ENCODE assay signal across 13 mouse cellular contexts in the genomic region with DNA sequence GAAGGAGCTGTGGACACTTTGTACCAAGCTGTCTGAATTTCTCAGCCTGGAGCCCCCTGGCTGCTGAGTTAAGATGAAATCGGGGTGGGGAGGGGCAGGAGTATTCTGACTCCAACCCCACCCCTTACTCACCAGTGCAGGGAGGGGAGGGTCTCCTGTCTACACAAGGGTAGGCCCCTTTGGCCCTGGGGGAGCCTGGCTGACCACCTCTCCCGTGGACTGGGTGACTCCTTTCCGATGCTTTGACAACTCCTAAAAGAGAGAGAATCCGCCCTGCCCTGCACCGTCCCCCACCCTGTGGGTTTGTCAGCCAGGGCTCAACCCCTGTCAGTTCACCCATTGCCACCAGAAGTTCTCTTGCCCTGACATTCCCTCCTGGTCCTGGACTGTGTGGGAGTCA. TPM values are rescaled to one million over a fixed set of nuclear protein-coding genes. Genes with fewer than 3 reads are reported as not detected.
DNase-seq lines count a peak whose midpoint lies in the region; ATAC-seq lines count a peak whose summit lies in the region.
"Had no signal": no experiment of that assay in that cellular context is flagged by ENCODE, and none has a peak within 500 bp of the region (broad histone marks: within the 10 kb centered on the region; RNA-seq: fewer than 3 reads in every experiment).

No protein-coding gene starts in this region.

- no peak overlapping the region for H3K4me2 ChIP-seq in hindbrain, embryonic 11.5 days (replicated peaks; ENCODE audit: low read depth, low read length)
- no peak overlapping the region for H3K4me2 ChIP-seq in hindbrain, embryonic 12.5 days (replicated peaks)
- no peak overlapping the region for H3K4me2 ChIP-seq in neural tube, embryonic 12.5 days (replicated peaks)
- H3K4me2 ChIP-seq in neural tube, embryonic 15.5 days = no peak overlapping the region
- H3K4me2 ChIP-seq in forebrain, embryonic 13.5 days = no peak overlapping the region; the same call in 1 of the 2 replicates
- peak overlapping the region; percentile 27; the same call in 1 of the 2 replicates for H3K4me2 ChIP-seq in stomach, embryonic 15.5 days
- H3K4me2 ChIP-seq: hindbrain, embryonic 13.5 days had no signal

- H3K36me3 ChIP-seq in hindbrain, embryonic 11.5 days (ENCODE audit: control insufficient read depth, insufficient read depth, low read length) = no peaks in the 10 kb centered on the region
- no peaks in the 10 kb centered on the region for H3K36me3 ChIP-seq in hindbrain, embryonic 12.5 days
- H3K36me3 ChIP-seq in neural tube, embryonic 12.5 days = no peaks in the 10 kb centered on the region
- no peaks in the 10 kb centered on the region for H3K36me3 ChIP-seq in neural tube, embryonic 15.5 days
- no peaks in the 10 kb centered on the region for H3K36me3 ChIP-seq in forebrain, embryonic 13.5 days (ENCODE audit: poor library complexity, severe bottlenecking)
- no peaks in the 10 kb centered on the region for H3K36me3 ChIP-seq in stomach, embryonic 15.5 days
- H3K36me3 ChIP-seq: hindbrain, embryonic 13.5 days had no signal

- H3K9ac ChIP-seq in hindbrain, embryonic 11.5 days (ENCODE audit: low read depth, low read length) = 0 out of 2 replicates have a peak overlapping the region, but pooled peaks have one; percentile 15
- H3K9ac ChIP-seq in hindbrain, embryonic 12.5 days = no peak overlapping the region
- 0 out of 2 replicates have a peak overlapping the region, but pooled peaks have one; percentile 8 for H3K9ac ChIP-seq in neural tube, embryonic 12.5 days
- H3K9ac ChIP-seq in neural tube, embryonic 15.5 days (replicated peaks) = no peak overlapping the region
- H3K9ac ChIP-seq in forebrain, embryonic 13.5 days = no peak overlapping the region
- no peak overlapping the region for H3K9ac ChIP-seq in stomach, embryonic 15.5 days
- H3K9ac ChIP-seq: hindbrain, embryonic 13.5 days had no signal

- DNase-seq in hindbrain, embryonic 11.5 days (ENCODE audit: low spot score) = no peak
- DNase-seq in urinary bladder, postnatal 4 days (ENCODE audit: low spot score in 2 of 2) = no peak
- no peak for DNase-seq in layer of hippocampus, adult 8-10 months (ENCODE audit: low spot score in 2 of 2)
- DNase-seq: cerebellum, adult 9-11 months; right cerebral cortex, postnatal 14 days had no signal

- no peaks in the 10 kb centered on the region for H3K27me3 ChIP-seq in hindbrain, embryonic 11.5 days (ENCODE audit: control insufficient read depth, insufficient read depth, low read length)
- no peaks in the 10 kb centered on the region; the same call in 1 of the 2 replicates for H3K27me3 ChIP-seq in hindbrain, embryonic 12.5 days
- H3K27me3 ChIP-seq in neural tube, embryonic 12.5 days (replicated peaks) = no peaks in the 10 kb centered on the region
- H3K27me3 ChIP-seq in neural tube, embryonic 15.5 days (replicated peaks) = no peaks in the 10 kb centered on the region
- H3K27me3 ChIP-seq in forebrain, embryonic 13.5 days = 0 out of 2 replicates have a peak, but pooled peaks cover 4% of the 10 kb centered on the region
- H3K27me3 ChIP-seq in stomach, embryonic 15.5 days (replicated peaks) = no peaks in the 10 kb centered on the region

- peaks cover 14% of the 10 kb centered on the region for H3K4me1 ChIP-seq in hindbrain, embryonic 11.5 days (replicated peaks; ENCODE audit: control insufficient read depth, insufficient read depth, low read length)
- peaks cover 35% of the 10 kb centered on the region for H3K4me1 ChIP-seq in hindbrain, embryonic 12.5 days
- peaks cover 23% of the 10 kb centered on the region for H3K4me1 ChIP-seq in neural tube, embryonic 12.5 days
- peaks cover 26% of the 10 kb centered on the region for H3K4me1 ChIP-seq in neural tube, embryonic 15.5 days
- H3K4me1 ChIP-seq in forebrain, embryonic 13.5 days = peaks cover 41% of the 10 kb centered on the region
- H3K4me1 ChIP-seq in stomach, embryonic 15.5 days = peaks cover 25% of the 10 kb centered on the region

- no peak overlapping the region for H3K4me3 ChIP-seq in hindbrain, embryonic 11.5 days (ENCODE audit: low read depth, low read length)
- no peak overlapping the region for H3K4me3 ChIP-seq in hindbrain, embryonic 12.5 days
- H3K4me3 ChIP-seq in neural tube, embryonic 12.5 days = no peak overlapping the region
- H3K4me3 ChIP-seq in neural tube, embryonic 15.5 days (replicated peaks) = no peak overlapping the region
- H3K4me3 ChIP-seq in forebrain, embryonic 13.5 days = no peak overlapping the region
- no peak overlapping the region for H3K4me3 ChIP-seq in stomach, embryonic 15.5 days (replicated peaks)
- H3K4me3 ChIP-seq: hindbrain, embryonic 13.5 days had no signal

- H3K9me3 ChIP-seq in hindbrain, embryonic 11.5 days (ENCODE audit: control insufficient read depth, low read length) = no peaks in the 10 kb centered on the region
- H3K9me3 ChIP-seq in hindbrain, embryonic 12.5 days (replicated peaks) = no peaks in the 10 kb centered on the region
- H3K9me3 ChIP-seq in neural tube, embryonic 12.5 days = no peaks in the 10 kb centered on the region
- H3K9me3 ChIP-seq in neural tube, embryonic 15.5 days (replicated peaks) = no peaks in the 10 kb centered on the region
- H3K9me3 ChIP-seq in forebrain, embryonic 13.5 days (replicated peaks) = no peaks in the 10 kb centered on the region
- H3K9me3 ChIP-seq in stomach, embryonic 15.5 days = no peaks in the 10 kb centered on the region
- H3K9me3 ChIP-seq: hindbrain, embryonic 13.5 days had no signal

- ATAC-seq in hindbrain, embryonic 11.5 days (ENCODE audit: low FRiP score) = no peak
- no peak for ATAC-seq in hindbrain, embryonic 12.5 days (ENCODE audit: low FRiP score)
- ATAC-seq in neural tube, embryonic 12.5 days (ENCODE audit: low FRiP score, low read depth) = no peak
- no peak for ATAC-seq in neural tube, embryonic 15.5 days (ENCODE audit: low FRiP score)
- no peak for ATAC-seq in forebrain, embryonic 13.5 days
- ATAC-seq in stomach, embryonic 15.5 days (ENCODE audit: insufficient read depth, low FRiP score, low read depth) = no peak

- whole genome bisulfite sequencing in hindbrain, embryonic 11.5 days = 93% methylated on average over 5 of the region's 5 CpGs
- 80% methylated on average over 5 of the region's 5 CpGs for WGBS in hindbrain, embryonic 12.5 days
- WGBS in neural tube, embryonic 12.5 days = 88% methylated on average over 5 of the region's 5 CpGs
- WGBS in neural tube, embryonic 15.5 days = 80% methylated on average over 5 of the region's 5 CpGs
- WGBS in forebrain, embryonic 13.5 days = 80% methylated on average over 5 of the region's 5 CpGs
- 73% methylated on average over 5 of the region's 5 CpGs for WGBS in stomach, embryonic 15.5 days

- H3K27ac ChIP-seq in hindbrain, embryonic 11.5 days (ENCODE audit: low read depth, low read length) = no peak overlapping the region
- H3K27ac ChIP-seq in hindbrain, embryonic 12.5 days = no peak overlapping the region
- no peak overlapping the region for H3K27ac ChIP-seq in neural tube, embryonic 12.5 days
- H3K27ac ChIP-seq in neural tube, embryonic 15.5 days (replicated peaks) = no peak overlapping the region
- peak overlapping the region; percentile 40; the same call in 1 of the 2 replicates for H3K27ac ChIP-seq in forebrain, embryonic 13.5 days
- H3K27ac ChIP-seq in stomach, embryonic 15.5 days = peak overlapping the region; percentile 35; the same call in 1 of the 2 replicates
- H3K27ac ChIP-seq: hindbrain, embryonic 13.5 days had no signal

RNA-seq across cellular contexts. Expression of gene Sapcd1, which starts 1.6 kb away (rescaled TPM):
- polyA plus RNA-seq in hindbrain, embryonic 11.5 days (2014; fragmentation: Nextera tagmentation; extraction: Ambion mirVana) = 3.0 and 4.0 TPM in 2 replicates
- 2.4 and 3.6 TPM in 2 replicates for polyA plus RNA-seq in hindbrain, embryonic 12.5 days (2016; fragmentation: Nextera tagmentation; extraction: Ambion mirVana)
- 3.8 and 5.0 TPM in 2 replicates for polyA plus RNA-seq in neural tube, embryonic 12.5 days (2016; fragmentation: Nextera tagmentation; extraction: Ambion mirVana)
- 1.8 and 6.2 TPM in 2 replicates for polyA plus RNA-seq in neural tube, embryonic 15.5 days (2015; fragmentation: Nextera tagmentation; extraction: Ambion mirVana)
- polyA plus RNA-seq in forebrain, embryonic 13.5 days (2015; fragmentation: Nextera tagmentation; extraction: Ambion mirVana) = 7.2 and 7.8 TPM in 2 replicates
- polyA plus RNA-seq in stomach, embryonic 15.5 days (2015; fragmentation: Nextera tagmentation; extraction: Ambion mirVana) = 13.2 and 14.8 TPM in 2 replicates
- under 1 TPM in 2 of 4 experiments, not detected in 2; 0.76 to 0.95 TPM for total RNA-seq in layer of hippocampus, adult 8-10 months (2022)
- total RNA-seq: heart, adult 8-10 months; liver, adult 2 months had no signal

RNA-seq across cellular contexts. Expression of gene Vwa7, which starts 9.8 kb away (rescaled TPM):
- 0.10 and 0.36 TPM in 2 replicates for polyA plus RNA-seq in hindbrain, embryonic 11.5 days (2014; fragmentation: Nextera tagmentation; extraction: Ambion mirVana)
- 0.12 and 0.20 TPM in 2 replicates for polyA plus RNA-seq in hindbrain, embryonic 12.5 days (2016; fragmentation: Nextera tagmentation; extraction: Ambion mirVana)
- polyA plus RNA-seq in neural tube, embryonic 12.5 days (2016; fragmentation: Nextera tagmentation; extraction: Ambion mirVana) = 0.06 and 0.15 TPM in 2 replicates
- polyA plus RNA-seq in neural tube, embryonic 15.5 days (2015; fragmentation: Nextera tagmentation; extraction: Ambion mirVana) = 0.19 and 0.34 TPM in 2 replicates
- 0.18 and 0.20 TPM in 2 replicates for polyA plus RNA-seq in forebrain, embryonic 13.5 days (2015; fragmentation: Nextera tagmentation; extraction: Ambion mirVana)
- 0.31 TPM in 2 replicates for polyA plus RNA-seq in stomach, embryonic 15.5 days (2015; fragmentation: Nextera tagmentation; extraction: Ambion mirVana)
- total RNA-seq in layer of hippocampus, adult 8-10 months (2022) = under 1 TPM; 0.14 to 0.90 (median 0.56) TPM

RNA-seq across cellular contexts. Expression of gene Msh5, which starts 20.3 kb away (rescaled TPM):
- 3.1 and 4.2 TPM in 2 replicates for polyA plus RNA-seq in hindbrain, embryonic 11.5 days (2014; fragmentation: Nextera tagmentation; extraction: Ambion mirVana)
- polyA plus RNA-seq in hindbrain, embryonic 12.5 days (2016; fragmentation: Nextera tagmentation; extraction: Ambion mirVana) = 3.0 and 3.1 TPM in 2 replicates
- polyA plus RNA-seq in neural tube, embryonic 12.5 days (2016; fragmentation: Nextera tagmentation; extraction: Ambion mirVana) = 3.1 and 4.1 TPM in 2 replicates
- polyA plus RNA-seq in neural tube, embryonic 15.5 days (2015; fragmentation: Nextera tagmentation; extraction: Ambion mirVana) = 2.0 and 3.3 TPM in 2 replicates
- 4.5 and 5.9 TPM in 2 replicates for polyA plus RNA-seq in forebrain, embryonic 13.5 days (2015; fragmentation: Nextera tagmentation; extraction: Ambion mirVana)
- 3.8 and 4.8 TPM in 2 replicates for polyA plus RNA-seq in stomach, embryonic 15.5 days (2015; fragmentation: Nextera tagmentation; extraction: Ambion mirVana)
- 1 to 10 TPM; 1.1 to 2.1 (median 1.4) TPM for total RNA-seq in layer of hippocampus, adult 8-10 months (2022)

RNA-seq across cellular contexts. Expression of gene Clic1, which starts 23.6 kb away (rescaled TPM):
- polyA plus RNA-seq in hindbrain, embryonic 11.5 days (2014; fragmentation: Nextera tagmentation; extraction: Ambion mirVana) = 45.6 and 85.1 TPM in 2 replicates
- 157 and 159 TPM in 2 replicates for polyA plus RNA-seq in hindbrain, embryonic 12.5 days (2016; fragmentation: Nextera tagmentation; extraction: Ambion mirVana)
- 169 and 178 TPM in 2 replicates for polyA plus RNA-seq in neural tube, embryonic 12.5 days (2016; fragmentation: Nextera tagmentation; extraction: Ambion mirVana)
- polyA plus RNA-seq in neural tube, embryonic 15.5 days (2015; fragmentation: Nextera tagmentation; extraction: Ambion mirVana) = 76.6 and 156 TPM in 2 replicates
- 141 and 147 TPM in 2 replicates for polyA plus RNA-seq in forebrain, embryonic 13.5 days (2015; fragmentation: Nextera tagmentation; extraction: Ambion mirVana)
- 361 and 363 TPM in 2 replicates for polyA plus RNA-seq in stomach, embryonic 15.5 days (2015; fragmentation: Nextera tagmentation; extraction: Ambion mirVana)
- total RNA-seq in layer of hippocampus, adult 8-10 months (2022) = 10 to 100 TPM in 2 of 4 experiments, 1 to 10 TPM in 2; 9.2 to 27.8 (median 15.9) TPM

RNA-seq across cellular contexts. Expression of gene Vars, which starts 25.4 kb away (rescaled TPM):
- 69.1 and 71.7 TPM in 2 replicates for polyA plus RNA-seq in hindbrain, embryonic 11.5 days (2014; fragmentation: Nextera tagmentation; extraction: Ambion mirVana)
- 109 and 110 TPM in 2 replicates for polyA plus RNA-seq in hindbrain, embryonic 12.5 days (2016; fragmentation: Nextera tagmentation; extraction: Ambion mirVana)
- polyA plus RNA-seq in neural tube, embryonic 12.5 days (2016; fragmentation: Nextera tagmentation; extraction: Ambion mirVana) = 118 and 119 TPM in 2 replicates
- polyA plus RNA-seq in neural tube, embryonic 15.5 days (2015; fragmentation: Nextera tagmentation; extraction: Ambion mirVana) = 57.8 and 83.6 TPM in 2 replicates
- 88.4 and 104 TPM in 2 replicates for polyA plus RNA-seq in forebrain, embryonic 13.5 days (2015; fragmentation: Nextera tagmentation; extraction: Ambion mirVana)
- polyA plus RNA-seq in stomach, embryonic 15.5 days (2015; fragmentation: Nextera tagmentation; extraction: Ambion mirVana) = 119 and 124 TPM in 2 replicates
- 10 to 100 TPM; 49.9 to 58.8 (median 51.3) TPM for total RNA-seq in layer of hippocampus, adult 8-10 months (2022)

Comparison
In these comparisons a context has a peak if more than half of its experiments do, and no peak if none do; other contexts are left out.
1. H3K9ac ChIP-seq: peak in hindbrain, embryonic 11.5 days (single experiment) and neural tube, embryonic 12.5 days (single experiment); none in hindbrain, embryonic 12.5 days (single experiment), neural tube, embryonic 15.5 days (single experiment), forebrain, embryonic 13.5 days (single experiment) and stomach, embryonic 15.5 days (single experiment).
2. H3K27ac ChIP-seq: peak in forebrain, embryonic 13.5 days (single experiment) and stomach, embryonic 15.5 days (single experiment); none in hindbrain, embryonic 11.5 days (single experiment), hindbrain, embryonic 12.5 days (single experiment), neural tube, embryonic 12.5 days (single experiment) and neural tube, embryonic 15.5 days (single experiment).